Mouse (Mus musculus): ENCODE results near the gene Pck2. TPM values are rescaled to one million over a fixed set of nuclear protein-coding genes. Genes with fewer than 3 reads are reported as not detected.

Pck2 gene
- polyA plus RNA-seq, 1 experiment from 2014 or later, result 18.3 TPM

- no peaks in the 10 kb centered on the region for H3K9me3 ChIP-seq
- H3K4me3 ChIP-seq, result no peak overlapping the region
- peaks cover 28% of the 10 kb centered on the region for H3K36me3 ChIP-seq (replicated peaks)
- no peak overlapping the region for H3K27ac ChIP-seq
- DNase-seq (ENCODE audit: extremely low spot score, low spot score), result no peak
- H3K4me1 ChIP-seq, result peaks cover 38% of the 10 kb centered on the region
- peaks cover 18% of the 10 kb centered on the region for H3K27me3 ChIP-seq (ENCODE audit: poor library complexity, severe bottlenecking)
- 78% methylated on average over 9 of the region's 9 CpGs for WGBS
Observed at GRCm38 (mm10) chr14:55581981-55582681, 42.1 kb downstream of the Pck2 start.

DNA sequence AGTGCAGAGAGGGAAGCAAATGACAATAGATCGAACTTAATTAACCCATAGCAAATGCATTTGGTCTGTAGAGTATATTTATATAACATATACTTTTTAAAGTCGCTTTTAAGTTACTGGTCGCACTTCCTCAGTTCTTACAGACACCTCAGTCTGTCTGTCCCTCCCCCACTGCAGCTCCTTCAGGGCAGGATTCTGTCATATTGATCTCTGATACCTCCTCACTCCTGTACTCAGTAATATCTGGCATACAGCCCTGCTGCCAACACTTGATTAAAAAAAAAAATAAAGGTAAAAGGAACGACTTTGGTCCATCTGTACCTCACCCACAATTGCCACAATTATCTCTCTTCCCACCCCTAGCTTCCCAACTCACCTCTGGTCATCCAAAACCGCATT is 44.2 kb downstream of the Pck2 start:
- WGBS, result 33% methylated on average over 5 of the region's 5 CpGs
- H3K4me1 ChIP-seq, result peaks cover 22% of the 10 kb centered on the region
- peak overlapping the region; percentile 67 for H3K4me3 ChIP-seq
- peaks cover 18% of the 10 kb centered on the region for H3K27me3 ChIP-seq (ENCODE audit: poor library complexity, severe bottlenecking)
- no peaks in the 10 kb centered on the region for H3K9me3 ChIP-seq
- no peak for DNase-seq (ENCODE audit: extremely low spot score, low spot score)
- no peak overlapping the region for H3K27ac ChIP-seq
- H3K36me3 ChIP-seq (replicated peaks), result peaks cover 40% of the 10 kb centered on the region

- WGBS, result 2% methylated on average over 43 of the region's 43 CpGs
- no peaks in the 10 kb centered on the region for H3K9me3 ChIP-seq
Observed at GRCm38 (mm10) chr14:55584702-55585565, 44.9 kb downstream of the Pck2 start, which contains the start of gene Emc9. Emc9 (minus strand) TSS chr14:55585302.

GRCm38 (mm10) chr14:55585566-55585960 is 45.5 kb downstream of the Pck2 start:
- peak overlapping the region; percentile 74; the same call in 1 of the 2 replicates for H3K27ac ChIP-seq
- no peak for DNase-seq (ENCODE audit: extremely low spot score, low spot score)
- H3K4me3 ChIP-seq, result peak overlapping the region; percentile 67; the same call in 1 of the 2 replicates
- peaks cover 34% of the 10 kb centered on the region for H3K4me1 ChIP-seq
- 64% methylated on average over 6 of the region's 6 CpGs for WGBS
- peaks cover 18% of the 10 kb centered on the region for H3K27me3 ChIP-seq (ENCODE audit: poor library complexity, severe bottlenecking)
- H3K36me3 ChIP-seq (replicated peaks), result peaks cover 31% of the 10 kb centered on the region
- no peaks in the 10 kb centered on the region for H3K9me3 ChIP-seq

More at GRCm38 (mm10) chr14:55584702-55585565, 44.9 kb downstream of the Pck2 start, which contains the start of gene Emc9:
- peaks cover 28% of the 10 kb centered on the region for H3K4me1 ChIP-seq
- peak within 1 kb of the TSS; percentile 74 for H3K27ac ChIP-seq
- peaks cover 18% of the 10 kb centered on the region for H3K27me3 ChIP-seq (ENCODE audit: poor library complexity, severe bottlenecking)
- H3K4me3 ChIP-seq, result peak within 1 kb of the TSS; percentile 67
- DNase-seq (ENCODE audit: extremely low spot score, low spot score), result peak; percentile 64
- peaks cover 38% of the 10 kb centered on the region for H3K36me3 ChIP-seq (replicated peaks)

DNA sequence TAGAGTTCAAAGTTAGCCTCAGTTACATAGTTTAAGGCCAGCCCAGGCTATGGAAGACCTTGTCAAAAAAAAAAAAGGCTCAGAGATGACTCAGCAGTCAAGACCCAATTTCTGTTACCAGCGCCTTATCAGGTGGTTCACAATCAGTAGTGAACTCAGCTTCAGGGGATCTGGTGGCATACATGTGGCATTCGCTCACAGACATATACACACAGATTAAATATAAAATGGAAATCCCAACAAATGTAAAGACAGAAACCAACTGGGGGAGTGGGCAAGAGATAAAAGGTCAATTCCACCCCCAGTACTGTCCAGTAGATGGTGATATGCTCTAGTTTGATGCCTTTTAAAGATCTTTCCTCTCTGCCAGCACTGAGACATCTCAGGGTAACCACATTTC is 46.1 kb downstream of the Pck2 start:
- Histone ChIP-seq H3K36me3 (replicated peaks) (peaks cover 25% of the 10 kb centered on the region), H3K27me3 (ENCODE audit: poor library complexity, severe bottlenecking) (peaks cover 18% of the 10 kb centered on the region), H3K27ac (no peak overlapping the region), H3K4me3 (no peak overlapping the region), H3K9me3 (no peaks in the 10 kb centered on the region), H3K4me1 (peaks cover 36% of the 10 kb centered on the region)
- no peak for DNase-seq (ENCODE audit: extremely low spot score, low spot score)
- WGBS, result 88% methylated on average over 2 of the region's 2 CpGs

GRCm38 (mm10) chr14:55589271-55589670 is 49.2 kb downstream of the Pck2 start:
- 95% methylated on average over 5 of the region's 5 CpGs for WGBS
- Histone ChIP-seq H3K27ac (no peak overlapping the region), H3K36me3 (replicated peaks) (peaks cover 26% of the 10 kb centered on the region), H3K4me1 (peaks cover 55% of the 10 kb centered on the region), H3K4me3 (no peak overlapping the region), H3K27me3 (ENCODE audit: poor library complexity, severe bottlenecking) (peaks cover 8% of the 10 kb centered on the region), H3K9me3 (no peaks in the 10 kb centered on the region)
- DNase-seq (ENCODE audit: extremely low spot score, low spot score), result no peak

DNA sequence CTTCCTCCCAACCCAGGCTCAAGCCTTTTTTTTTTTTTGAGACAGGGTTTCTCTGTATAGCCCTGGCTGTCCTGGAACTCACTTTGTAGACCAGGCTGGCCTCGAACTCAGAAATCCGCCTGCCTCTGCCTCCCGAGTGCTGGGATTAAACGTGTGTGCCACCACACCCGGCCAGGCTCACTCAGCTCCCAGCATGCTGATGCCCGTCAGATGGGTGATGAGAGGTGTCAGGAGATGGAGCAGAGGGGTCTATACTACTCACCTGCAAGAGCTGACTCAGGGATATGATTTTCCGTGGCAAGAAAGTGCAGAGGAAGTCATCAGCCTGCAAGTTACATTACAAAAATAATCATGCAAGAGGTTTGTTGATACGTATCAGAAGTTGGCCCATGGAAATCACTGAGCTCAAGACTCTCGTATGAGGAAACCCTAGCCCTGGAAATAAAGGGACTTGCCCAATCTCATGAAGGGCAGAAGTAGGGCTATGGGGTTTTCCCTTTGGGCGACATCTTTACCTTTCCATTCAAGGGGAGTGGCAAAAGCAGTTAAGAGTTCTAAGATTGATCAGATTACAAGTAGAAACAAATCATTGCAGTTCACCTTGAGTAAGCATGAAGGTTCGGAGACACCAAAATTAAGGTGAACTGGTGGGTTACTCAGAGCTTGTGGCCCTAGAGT is 49.8 kb downstream of the Pck2 start:
- H3K4me3 ChIP-seq, result peak overlapping the region; percentile 94
- WGBS, result 91% methylated on average over 11 of the region's 11 CpGs
- H3K27ac ChIP-seq, result peak overlapping the region; percentile 93
- H3K27me3 ChIP-seq (ENCODE audit: poor library complexity, severe bottlenecking), result peaks cover 1% of the 10 kb centered on the region; the same call in 1 of the 2 replicates
- peaks cover 32% of the 10 kb centered on the region for H3K36me3 ChIP-seq (replicated peaks)
- H3K9me3 ChIP-seq, result no peaks in the 10 kb centered on the region
- DNase-seq (ENCODE audit: extremely low spot score, low spot score), result no peak
- H3K4me1 ChIP-seq, result peaks cover 48% of the 10 kb centered on the region

DNA sequence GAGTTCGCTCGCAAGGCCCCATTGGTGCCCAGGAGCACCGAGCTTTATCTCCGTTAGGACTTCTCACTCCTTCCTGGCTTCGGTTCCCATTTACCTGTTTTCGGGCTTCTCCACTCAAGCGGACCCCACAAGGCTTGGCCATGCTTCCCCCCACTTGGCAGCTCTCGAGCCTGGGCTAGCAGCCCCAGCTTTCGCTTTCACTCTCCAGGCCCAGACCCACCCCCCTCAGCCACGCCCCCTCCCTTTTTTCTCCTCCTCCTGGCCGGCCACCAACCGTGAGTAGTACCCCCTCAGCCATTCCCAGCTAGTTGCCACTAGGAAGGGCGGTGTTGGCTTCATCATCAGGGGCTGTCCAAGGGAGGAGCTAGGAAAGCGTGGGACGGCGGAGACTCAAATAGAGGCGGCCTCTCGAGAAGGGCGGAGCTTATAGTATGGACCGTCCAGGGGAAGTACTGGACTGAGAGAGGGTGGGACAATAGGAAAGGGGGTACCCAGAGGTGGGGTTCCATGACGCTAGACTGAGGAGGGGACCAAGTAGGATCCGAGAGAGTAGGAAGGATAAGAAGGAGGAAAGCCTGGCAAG is 50.8 kb downstream of the Pck2 start, which contains the start of gene Psme2:
TSS of gene Psme2 (minus strand) at position 366 of the 583 bp plus-strand sequence.
- H3K4me1 ChIP-seq, result peaks cover 43% of the 10 kb centered on the region
- peak within 1 kb of the TSS; percentile 93 for H3K27ac ChIP-seq
- 1% methylated on average over 22 of the region's 22 CpGs for WGBS
- H3K4me3 ChIP-seq, result peak within 1 kb of the TSS; percentile 94
- peak; percentile 92 for DNase-seq (ENCODE audit: extremely low spot score, low spot score)
- H3K9me3 ChIP-seq, result no peaks in the 10 kb centered on the region
- peaks cover 41% of the 10 kb centered on the region for H3K36me3 ChIP-seq (replicated peaks)
- no peaks in the 10 kb centered on the region for H3K27me3 ChIP-seq (ENCODE audit: poor library complexity, severe bottlenecking)

DNA sequence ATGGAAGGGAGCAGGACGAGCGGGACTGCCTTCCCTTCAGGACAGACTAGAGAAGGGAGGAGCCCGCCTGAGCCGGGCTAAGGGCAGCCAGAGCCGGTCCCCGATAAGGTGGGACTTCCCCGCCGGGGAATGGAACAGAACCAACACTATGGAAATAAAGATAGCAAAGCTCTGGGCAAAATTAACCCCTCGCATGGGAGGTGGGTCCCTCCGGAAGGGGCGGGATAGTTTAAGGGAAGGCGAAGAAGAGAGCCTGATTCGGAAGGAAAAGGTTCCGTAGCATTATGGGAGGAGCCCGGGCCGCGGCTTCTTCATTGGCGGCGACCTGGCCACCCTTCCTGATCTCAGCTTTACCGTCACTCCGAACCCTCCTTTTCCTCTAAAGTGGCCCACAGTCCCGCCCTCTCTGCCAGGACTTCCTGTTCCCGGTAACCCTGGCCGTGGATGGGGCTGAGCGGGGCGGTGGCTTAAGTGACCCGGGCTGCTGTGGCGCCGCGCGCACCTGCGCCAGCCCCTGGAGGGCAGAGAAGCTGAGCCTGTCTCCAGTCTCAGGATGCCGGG is 51.3 kb downstream of the Pck2 start, which contains the start of gene Rnf31:
TSS of gene Rnf31 (plus strand) at position 378 of the 561 bp plus-strand sequence.
- peak; percentile 93 for DNase-seq (ENCODE audit: extremely low spot score, low spot score)
- Histone ChIP-seq H3K27ac (peak within 1 kb of the TSS; percentile 93), H3K4me1 (peaks cover 48% of the 10 kb centered on the region), H3K36me3 (replicated peaks) (peaks cover 47% of the 10 kb centered on the region), H3K9me3 (no peaks in the 10 kb centered on the region), H3K4me3 (peak within 1 kb of the TSS; percentile 94), H3K27me3 (ENCODE audit: poor library complexity, severe bottlenecking) (no peaks in the 10 kb centered on the region)
- under 1% methylated on average over 33 of the region's 33 CpGs for WGBS

GRCm38 (mm10) chr14:55592226-55592625 is 52.2 kb downstream of the Pck2 start:
- DNase-seq (ENCODE audit: extremely low spot score, low spot score), result no peak
- no peaks in the 10 kb centered on the region for H3K9me3 ChIP-seq
- peaks cover 50% of the 10 kb centered on the region for H3K36me3 ChIP-seq (replicated peaks)
- 10% methylated on average over 16 of the region's 16 CpGs for WGBS
- H3K27ac ChIP-seq, result peak overlapping the region; percentile 93
- H3K4me1 ChIP-seq, result peaks cover 49% of the 10 kb centered on the region
- no peaks in the 10 kb centered on the region for H3K27me3 ChIP-seq (ENCODE audit: poor library complexity, severe bottlenecking)
- H3K4me3 ChIP-seq, result peak overlapping the region; percentile 94

DNA sequence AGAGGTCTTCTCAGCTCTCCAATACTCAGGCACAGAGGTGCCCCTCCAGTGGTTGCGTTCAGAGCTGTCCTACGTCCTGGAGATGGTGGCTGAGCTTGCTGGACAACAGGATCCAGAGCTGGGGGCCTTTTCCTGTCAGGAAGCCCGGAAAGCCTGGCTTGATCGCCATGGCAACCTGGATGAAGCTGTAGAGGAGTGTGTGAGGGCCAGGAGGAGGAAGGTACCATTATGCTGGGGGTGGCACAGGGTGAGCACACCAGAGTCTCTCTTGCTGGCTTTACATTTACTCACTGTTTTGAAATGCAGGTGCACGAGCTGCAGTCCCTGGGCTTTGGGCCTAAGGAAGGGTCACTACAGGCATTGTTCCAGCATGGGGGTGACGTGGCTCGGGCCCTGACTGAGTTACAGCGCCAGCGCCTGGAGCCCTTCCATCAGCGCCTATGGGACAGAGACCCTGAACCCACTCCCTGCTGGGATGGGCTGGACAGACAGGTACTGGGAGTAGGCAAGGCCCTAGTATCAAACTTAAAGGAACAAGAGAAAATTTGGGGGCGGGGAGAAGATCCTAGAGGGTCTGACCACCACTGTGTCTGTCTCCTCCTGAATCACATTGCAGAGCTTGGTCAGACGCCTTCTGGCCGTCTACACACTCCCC is 56.1 kb downstream of the Pck2 start:
- no peak overlapping the region for H3K4me3 ChIP-seq
- H3K27me3 ChIP-seq (ENCODE audit: poor library complexity, severe bottlenecking), result no peaks in the 10 kb centered on the region
- no peaks in the 10 kb centered on the region for H3K9me3 ChIP-seq
- H3K27ac ChIP-seq, result no peak overlapping the region
- DNase-seq (ENCODE audit: extremely low spot score, low spot score), result no peak
- 84% methylated on average over 13 of the region's 13 CpGs for WGBS
- peaks cover 33% of the 10 kb centered on the region for H3K4me1 ChIP-seq
- peaks cover 76% of the 10 kb centered on the region for H3K36me3 ChIP-seq (replicated peaks)

All from forebrain, embryonic 10.5 days (tissue).